Mouse (Mus musculus): ENCODE results near the gene Klf16.

DNA sequence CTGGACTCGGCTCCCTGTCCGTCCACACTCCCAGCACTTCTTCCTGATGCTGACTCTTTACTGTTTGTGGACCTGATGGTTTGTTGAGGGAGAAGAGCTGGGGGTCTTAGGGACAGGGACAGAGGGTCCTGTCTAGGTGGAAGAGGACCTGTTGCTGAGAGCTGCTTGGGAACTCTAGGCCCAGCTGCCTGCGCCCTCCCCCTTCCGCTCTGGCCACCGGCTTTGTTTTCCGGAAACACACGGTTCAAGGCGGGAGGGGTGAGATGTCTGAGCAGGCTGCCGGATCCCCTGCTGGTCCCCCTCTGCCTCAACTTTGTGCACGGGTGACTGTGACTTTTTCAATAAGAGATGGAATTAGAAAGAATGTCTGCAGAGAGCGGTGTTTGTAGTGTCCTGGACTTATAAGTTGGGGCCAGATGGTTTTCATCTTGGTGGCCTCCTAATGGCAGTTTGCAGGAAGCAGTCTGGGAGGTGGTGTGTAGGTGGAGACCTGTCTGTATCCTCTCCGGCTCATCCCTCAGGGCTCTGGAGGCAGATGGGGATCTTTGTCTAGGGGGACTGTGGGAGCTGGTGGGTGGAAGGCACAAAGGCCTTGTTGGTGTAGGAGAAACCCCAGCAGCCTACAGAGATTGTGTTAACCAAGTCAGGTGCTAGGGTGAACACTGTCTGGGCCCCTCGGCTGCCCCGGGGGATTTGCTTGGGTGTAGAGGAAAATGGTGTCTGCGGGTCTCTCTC, 46.5 kb upstream of the Klf16 start:
- no peak for TF ChIP-seq CTCF (conservative IDR thresholded peaks at IDR 0.05; ENCODE audit: low read length)
- no peak for TF ChIP-seq NANOG (IDR thresholded peaks at IDR 0.05; ENCODE audit: borderline replicate concordance, low read length)
- no peak for TF ChIP-seq POU5F1 (IDR thresholded peaks at IDR 0.05; ENCODE audit: borderline replicate concordance, low read length)
